Mouse (Mus musculus) liver, embryonic 12.5 days (tissue): ENCODE measurements around the gene Gm6268. TPM values are rescaled to one million over a fixed set of nuclear protein-coding genes. Genes with fewer than 3 reads are reported as not detected.

Experiments used
- microRNA-seq: library from miRNA; unstranded; fragments of <30 nt; microRNA quantifications from one replicate; pipeline ENCODE4, GENCODE M21; 2017
- polyA plus RNA-seq: library from polyadenylated mRNA; unstranded; fragments of >200 nt; fragmentation: Nextera tagmentation; extraction: Ambion mirVana; gene quantifications from 2 replicates; pipeline ENCODE4 v1.2.1, GENCODE M21; 2016

Gm6268 gene
- polyA plus RNA-seq, 1 experiment from 2014 or later: not detected

Small RNA genes lying within 50 kb of the gene (microRNA-seq; reads per million reads assigned to microRNA genes)
- gene Gm44485: not detected

Other genes with a start within 250 kb of the Gm6268 start
- gene Zcchc12, start 205.4 kb upstream of the Gm6268 start, polyA plus RNA-seq: 1.2 and 2.1 TPM in 2 replicates
- 0.66 and 0.72 TPM in 2 replicates for gene Lonrf3, start 72.9 kb upstream of the Gm6268 start, polyA plus RNA-seq
- gene Gm14569, start 90.5 kb downstream of the Gm6268 start, polyA plus RNA-seq: not detected in 2 replicates
- 97.7 and 100 TPM in 2 replicates for gene Pgrmc1, start 196.9 kb downstream of the Gm6268 start, polyA plus RNA-seq
- gene Akap17b, start 244.1 kb downstream of the Gm6268 start, polyA plus RNA-seq: 0.81 and 0.86 TPM in 2 replicates